ENCODE assay signal across 8 mouse cellular contexts in genomic region chr6:115814104-115814503, GRCm38 (mm10). TPM values are rescaled to one million over a fixed set of nuclear protein-coding genes. Genes with fewer than 3 reads are reported as not detected.
DNase-seq lines count a peak whose midpoint lies in the region; ATAC-seq and TF ChIP-seq lines count a peak whose summit lies in the region.

No protein-coding gene starts in this region.

- DNase-seq in hindbrain, embryonic 14.5 days (ENCODE audit: low spot score), result peak; percentile 52
- DNase-seq in ZHBTc4 (ENCODE audit: low read depth, low spot score), result peak; percentile 77
- peak; percentile 71 for DNase-seq in heart, postnatal 4 days
- DNase-seq in left cerebral cortex, postnatal 25 days (ENCODE audit: low spot score in 2 of 2), result peak; percentile 43 to 63
- peak; percentile 65 for DNase-seq in midbrain, embryonic 14.5 days
- peak; percentile 59 for DNase-seq in stomach, postnatal 0 days (ENCODE audit: low spot score)

- H3K27ac ChIP-seq in hindbrain, embryonic 14.5 days, result no peak overlapping the region
- no peak overlapping the region for H3K27ac ChIP-seq in hindbrain, embryonic 13.5 days
- H3K27ac ChIP-seq in midbrain, embryonic 14.5 days (replicated peaks; ENCODE audit: low read depth, low read length), result no peak overlapping the region
- no peak overlapping the region for H3K27ac ChIP-seq in stomach, postnatal 0 days (replicated peaks)

- intact Hi-C loops in left cerebral cortex, postnatal 25 days (cut with DNase I), result no loop called here

- H3K4me3 ChIP-seq in hindbrain, embryonic 14.5 days (replicated peaks; ENCODE audit: low read length), result no peak overlapping the region
- no peak overlapping the region for H3K4me3 ChIP-seq in hindbrain, embryonic 13.5 days
- H3K4me3 ChIP-seq in midbrain, embryonic 14.5 days (replicated peaks; ENCODE audit: low read depth, low read length), result no peak overlapping the region
- no peak overlapping the region for H3K4me3 ChIP-seq in stomach, postnatal 0 days (ENCODE audit: low read depth, low read length)

- H3K4me1 ChIP-seq in hindbrain, embryonic 14.5 days (replicated peaks; ENCODE audit: control insufficient read depth, insufficient read depth, low read length), result no peaks in the 10 kb centered on the region
- 0 out of 2 replicates have a peak, but pooled peaks cover 4% of the 10 kb centered on the region for H3K4me1 ChIP-seq in hindbrain, embryonic 13.5 days (replicated peaks)
- H3K4me1 ChIP-seq in midbrain, embryonic 14.5 days (ENCODE audit: control insufficient read depth, insufficient read depth, low read length), result no peaks in the 10 kb centered on the region
- H3K4me1 ChIP-seq in stomach, postnatal 0 days (replicated peaks; ENCODE audit: control insufficient read depth, insufficient read depth), result no peaks in the 10 kb centered on the region

- 34% methylated on average over 4 of the region's 4 CpGs for WGBS in hindbrain, embryonic 14.5 days
- 36% methylated on average over 4 of the region's 4 CpGs for WGBS in hindbrain, embryonic 13.5 days
- WGBS in midbrain, embryonic 14.5 days, result 29% methylated on average over 4 of the region's 4 CpGs
- 41% methylated on average over 4 of the region's 4 CpGs for WGBS in stomach, postnatal 0 days

- peak; percentile 80 for TF ChIP-seq CTCF in stomach, postnatal 0 days (IDR thresholded peaks at IDR 0.05; ENCODE audit: low read depth)

- no peaks in the 10 kb centered on the region for H3K27me3 ChIP-seq in hindbrain, embryonic 14.5 days (ENCODE audit: control insufficient read depth, insufficient read depth, low read length)
- no peaks in the 10 kb centered on the region for H3K27me3 ChIP-seq in hindbrain, embryonic 13.5 days
- H3K27me3 ChIP-seq in midbrain, embryonic 14.5 days (ENCODE audit: control insufficient read depth, insufficient read depth, low read length), result no peaks in the 10 kb centered on the region
- H3K27me3 ChIP-seq in stomach, postnatal 0 days (ENCODE audit: control insufficient read depth, insufficient read depth, low read length), result no peaks in the 10 kb centered on the region

- H3K9me3 ChIP-seq in hindbrain, embryonic 14.5 days (ENCODE audit: control insufficient read depth, low read length), result no peaks in the 10 kb centered on the region
- H3K9me3 ChIP-seq in hindbrain, embryonic 13.5 days, result no peaks in the 10 kb centered on the region
- no peaks in the 10 kb centered on the region for H3K9me3 ChIP-seq in midbrain, embryonic 14.5 days (ENCODE audit: control insufficient read depth, low read length)
- H3K9me3 ChIP-seq in stomach, postnatal 0 days (ENCODE audit: control insufficient read depth, low read length), result no peaks in the 10 kb centered on the region

- H3K36me3 ChIP-seq in hindbrain, embryonic 14.5 days (replicated peaks; ENCODE audit: control insufficient read depth, insufficient read depth), result no peaks in the 10 kb centered on the region
- no peaks in the 10 kb centered on the region for H3K36me3 ChIP-seq in hindbrain, embryonic 13.5 days
- H3K36me3 ChIP-seq in midbrain, embryonic 14.5 days (ENCODE audit: control insufficient read depth, insufficient read depth, low read length), result no peaks in the 10 kb centered on the region
- H3K36me3 ChIP-seq in stomach, postnatal 0 days (ENCODE audit: control insufficient read depth, insufficient read depth, low read length), result no peaks in the 10 kb centered on the region

- no peak for ATAC-seq in hindbrain, embryonic 14.5 days (ENCODE audit: low FRiP score)
- no peak for ATAC-seq in hindbrain, embryonic 13.5 days (ENCODE audit: low FRiP score)
- peak; percentile 86 for ATAC-seq in erythroid progenitor cell, adult 5-6 weeks (replicated peaks; ENCODE audit: low FRiP score, poor library complexity, severe bottlenecking)
- ATAC-seq in midbrain, embryonic 14.5 days (ENCODE audit: low FRiP score, low TSS enrichment), result no peak
- ATAC-seq in stomach, postnatal 0 days (ENCODE audit: low FRiP score, low TSS enrichment), result no peak

- H3K4me2 ChIP-seq in hindbrain, embryonic 14.5 days (replicated peaks), result no peak overlapping the region
- H3K4me2 ChIP-seq in hindbrain, embryonic 13.5 days, result no peak overlapping the region
- no peak overlapping the region for H3K4me2 ChIP-seq in midbrain, embryonic 14.5 days (ENCODE audit: low read length)
- no peak overlapping the region for H3K4me2 ChIP-seq in stomach, postnatal 0 days (replicated peaks; ENCODE audit: low read depth)

- no peak overlapping the region for H3K9ac ChIP-seq in hindbrain, embryonic 14.5 days
- no peak overlapping the region for H3K9ac ChIP-seq in hindbrain, embryonic 13.5 days
- H3K9ac ChIP-seq in midbrain, embryonic 14.5 days (replicated peaks; ENCODE audit: low read length), result no peak overlapping the region
- H3K9ac ChIP-seq in stomach, postnatal 0 days (ENCODE audit: low read length), result no peak overlapping the region

- no peak for TF ChIP-seq EP300 in stomach, postnatal 0 days (optimal IDR thresholded peaks at IDR 0.05)

RNA-seq across cellular contexts. Expression of gene Rpl32, which starts 5.6 kb away (rescaled TPM):
- 1,053 and 1,238 TPM in 2 replicates for polyA plus RNA-seq in hindbrain, embryonic 14.5 days (2014; fragmentation: Nextera tagmentation; extraction: Ambion mirVana)
- polyA plus RNA-seq in hindbrain, embryonic 13.5 days (2015; fragmentation: Nextera tagmentation; extraction: Ambion mirVana), result 1,291 and 1,358 TPM in 2 replicates
- total RNA-seq in erythroid progenitor cell, adult 5-6 weeks (2015; ENCODE audit: low replicate concordance), result 1,002 and 1,130 TPM in 2 replicates
- total RNA-seq in erythroid progenitor cell, adult 5-6 weeks (2017; ENCODE audit: low replicate concordance), result 642 and 693 TPM in 2 replicates
- 1,000 to 10,000 TPM; 1,006 to 1,007 TPM for total RNA-seq in heart, postnatal 4 days (2021)
- total RNA-seq in left cerebral cortex, postnatal 25 days (2021), result 100 to 1,000 TPM; 443 to 458 TPM
- polyA plus RNA-seq in midbrain, embryonic 14.5 days (2014; fragmentation: Nextera tagmentation; extraction: Ambion mirVana), result 1,221 and 1,292 TPM in 2 replicates
- polyA plus RNA-seq in stomach, postnatal 0 days (2015; fragmentation: Nextera tagmentation; extraction: Ambion mirVana), result 2,380 and 2,431 TPM in 2 replicates

RNA-seq across cellular contexts. Expression of gene Efcab12, which starts 24.1 kb away (rescaled TPM):
- 2.1 and 3.1 TPM in 2 replicates for polyA plus RNA-seq in hindbrain, embryonic 14.5 days (2014; fragmentation: Nextera tagmentation; extraction: Ambion mirVana)
- 3.0 and 3.4 TPM in 2 replicates for polyA plus RNA-seq in hindbrain, embryonic 13.5 days (2015; fragmentation: Nextera tagmentation; extraction: Ambion mirVana)
- not detected in 2 replicates for total RNA-seq in erythroid progenitor cell, adult 5-6 weeks (2015; ENCODE audit: low replicate concordance)
- not detected in 2 replicates for total RNA-seq in erythroid progenitor cell, adult 5-6 weeks (2017; ENCODE audit: low replicate concordance)
- under 1 TPM; 0.88 to 0.90 TPM for total RNA-seq in heart, postnatal 4 days (2021)
- 1 to 10 TPM; 3.6 to 4.5 TPM for total RNA-seq in left cerebral cortex, postnatal 25 days (2021)
- polyA plus RNA-seq in midbrain, embryonic 14.5 days (2014; fragmentation: Nextera tagmentation; extraction: Ambion mirVana), result 2.5 and 3.2 TPM in 2 replicates
- polyA plus RNA-seq in stomach, postnatal 0 days (2015; fragmentation: Nextera tagmentation; extraction: Ambion mirVana), result 0.17 and 0.29 TPM in 2 replicates

RNA-seq across cellular contexts. Expression of gene Mbd4, which starts 39.1 kb away (rescaled TPM):
- 7.1 and 8.4 TPM in 2 replicates for polyA plus RNA-seq in hindbrain, embryonic 14.5 days (2014; fragmentation: Nextera tagmentation; extraction: Ambion mirVana)
- 10.7 and 13.3 TPM in 2 replicates for polyA plus RNA-seq in hindbrain, embryonic 13.5 days (2015; fragmentation: Nextera tagmentation; extraction: Ambion mirVana)
- total RNA-seq in erythroid progenitor cell, adult 5-6 weeks (2015; ENCODE audit: low replicate concordance), result 7.5 and 9.7 TPM in 2 replicates
- total RNA-seq in erythroid progenitor cell, adult 5-6 weeks (2017; ENCODE audit: low replicate concordance), result 14.8 and 22.6 TPM in 2 replicates
- total RNA-seq in heart, postnatal 4 days (2021), result 1 to 10 TPM; 3.4 to 3.8 TPM
- 1 to 10 TPM; 8.1 to 9.1 TPM for total RNA-seq in left cerebral cortex, postnatal 25 days (2021)
- 5.3 and 10.2 TPM in 2 replicates for polyA plus RNA-seq in midbrain, embryonic 14.5 days (2014; fragmentation: Nextera tagmentation; extraction: Ambion mirVana)
- polyA plus RNA-seq in stomach, postnatal 0 days (2015; fragmentation: Nextera tagmentation; extraction: Ambion mirVana), result 4.1 and 4.8 TPM in 2 replicates

RNA-seq across cellular contexts. Expression of gene Ift122, which starts 39.2 kb away (rescaled TPM):
- polyA plus RNA-seq in hindbrain, embryonic 14.5 days (2014; fragmentation: Nextera tagmentation; extraction: Ambion mirVana), result 26.2 and 28.5 TPM in 2 replicates
- 25.3 and 27.7 TPM in 2 replicates for polyA plus RNA-seq in hindbrain, embryonic 13.5 days (2015; fragmentation: Nextera tagmentation; extraction: Ambion mirVana)
- not detected in 2 replicates for total RNA-seq in erythroid progenitor cell, adult 5-6 weeks (2015; ENCODE audit: low replicate concordance)
- total RNA-seq in erythroid progenitor cell, adult 5-6 weeks (2017; ENCODE audit: low replicate concordance), result 0.38 and 1.9 TPM in 2 replicates
- 10 to 100 TPM; 16.3 to 17.6 TPM for total RNA-seq in heart, postnatal 4 days (2021)
- total RNA-seq in left cerebral cortex, postnatal 25 days (2021), result 10 to 100 TPM; 30.0 to 30.9 TPM
- 19.1 and 28.1 TPM in 2 replicates for polyA plus RNA-seq in midbrain, embryonic 14.5 days (2014; fragmentation: Nextera tagmentation; extraction: Ambion mirVana)
- 4.9 and 5.3 TPM in 2 replicates for polyA plus RNA-seq in stomach, postnatal 0 days (2015; fragmentation: Nextera tagmentation; extraction: Ambion mirVana)

RNA-seq across cellular contexts. Expression of gene Cand2, which starts 39.8 kb away (rescaled TPM):
- polyA plus RNA-seq in hindbrain, embryonic 14.5 days (2014; fragmentation: Nextera tagmentation; extraction: Ambion mirVana), result 10.6 and 11.1 TPM in 2 replicates
- 14.8 and 15.0 TPM in 2 replicates for polyA plus RNA-seq in hindbrain, embryonic 13.5 days (2015; fragmentation: Nextera tagmentation; extraction: Ambion mirVana)
- not detected in 2 replicates for total RNA-seq in erythroid progenitor cell, adult 5-6 weeks (2015; ENCODE audit: low replicate concordance)
- total RNA-seq in erythroid progenitor cell, adult 5-6 weeks (2017; ENCODE audit: low replicate concordance), result under 0.01 TPM in 1 of 2 replicates, not detected in the other
- total RNA-seq in heart, postnatal 4 days (2021), result 10 to 100 TPM; 74.1 to 74.2 TPM
- 1 to 10 TPM; 2.0 to 2.2 TPM for total RNA-seq in left cerebral cortex, postnatal 25 days (2021)
- 9.0 and 12.6 TPM in 2 replicates for polyA plus RNA-seq in midbrain, embryonic 14.5 days (2014; fragmentation: Nextera tagmentation; extraction: Ambion mirVana)
- polyA plus RNA-seq in stomach, postnatal 0 days (2015; fragmentation: Nextera tagmentation; extraction: Ambion mirVana), result 3.2 and 3.5 TPM in 2 replicates
